Mouse (Mus musculus) heart, embryonic 11.5 days (tissue): Measurements from ENCODE around the gene Epc2. TPM values are rescaled to one million over a fixed set of nuclear protein-coding genes. Genes with fewer than 3 reads are reported as not detected.
"Not testable (repeated sequence)": the region's sequence is repeated elsewhere in the genome, so short reads cannot be mapped to it uniquely, and the experiment has no call there.

Experiments
- ATAC-seq: fragments of 200-750 bp; cut with Nextera tagmentation; replicated peaks from 2 replicates; pipeline ENCODE4 v1.8.0; 2017; ENCODE audit warnings: moderate library complexity; ENCODE audit not compliant: insufficient number of reproducible peaks, low FRiP score, low TSS enrichment
- H3K27ac ChIP-seq: fragments of 300-500 bp; sonication (generic); 2 replicates; pipeline ENCODE4 v1.5.1; 2014; ENCODE audit warnings: mild to moderate bottlenecking, low read depth, low read length
- H3K27me3 ChIP-seq: fragments of 300-500 bp; sonication (generic); 2 replicates; pipeline ENCODE4 v1.6.1; 2014; ENCODE audit warnings: mild to moderate bottlenecking, low read length, mixed read lengths; ENCODE audit not compliant: control insufficient read depth, insufficient read depth
- H3K36me3 ChIP-seq: fragments of 300-500 bp; sonication (generic); 2 replicates; pipeline ENCODE4 v1.6.1; 2014; ENCODE audit warnings: mild to moderate bottlenecking, low read length, moderate library complexity, mixed read lengths; ENCODE audit not compliant: control insufficient read depth, insufficient read depth
- H3K4me1 ChIP-seq: fragments of 300-500 bp; sonication (generic); 2 replicates; pipeline ENCODE4 v1.6.1; 2014; ENCODE audit warnings: low read length; ENCODE audit not compliant: control insufficient read depth, insufficient read depth
- H3K4me2 ChIP-seq: fragments of 300-500 bp; sonication (generic); 2 replicates; pipeline ENCODE4 v1.6.1; 2014; ENCODE audit warnings: mild to moderate bottlenecking, moderate library complexity
- H3K4me3 ChIP-seq: fragments of 300-500 bp; sonication (generic); 2 replicates; pipeline ENCODE4 v1.5.1; 2014; ENCODE audit warnings: low read depth, low read length
- H3K9ac ChIP-seq: fragments of 300-500 bp; sonication (generic); 2 replicates; pipeline ENCODE4 v1.6.1; 2014; ENCODE audit warnings: mild to moderate bottlenecking, low read depth, low read length, moderate library complexity
- H3K9me3 ChIP-seq: fragments of 300-500 bp; sonication (generic); replicated peaks from 2 replicates; pipeline ENCODE4 v1.6.1; 2016; ENCODE audit warnings: low read length; ENCODE audit not compliant: control insufficient read depth
- WGBS: fragments of 180-500 bp; shearing (Covaris S2); extraction: QIAGEN DNeasy Blood & Tissue Kit; methylation state at CpG from one replicate; pipeline ENCODE4 v1.1.7; 2014; ENCODE audit not compliant: insufficient replicate concordance; 5-methylcytosine and 5-hydroxymethylcytosine counted together
- polyA plus RNA-seq: library from polyadenylated mRNA; unstranded; fragments of >200 nt; fragmentation: Nextera tagmentation; extraction: Ambion mirVana; gene quantifications from 2 replicates; pipeline ENCODE4 v1.2.1, GENCODE M21; 2014

Gene Epc2
- polyA plus RNA-seq, 1 experiment from 2014 or later, result 8.2 TPM

DNA sequence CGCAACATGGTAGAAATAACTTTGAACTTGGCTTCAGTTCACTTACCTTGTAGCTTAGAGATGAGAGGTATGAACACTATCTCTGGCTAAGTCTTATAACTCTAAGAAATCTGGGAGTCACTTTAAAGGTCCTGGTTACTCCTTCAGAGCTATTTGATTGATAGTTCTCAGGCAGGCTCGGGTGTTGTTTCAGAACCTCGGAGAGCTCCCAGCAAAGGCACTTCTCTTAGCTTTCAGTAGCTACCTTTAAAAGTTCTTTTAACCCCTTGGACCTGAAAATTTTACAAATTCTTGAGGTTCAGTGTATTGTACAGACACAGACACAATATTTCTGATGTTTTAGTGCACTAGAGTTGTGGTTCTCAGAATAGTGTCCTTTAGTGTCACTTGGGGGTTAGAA lies 52.3 kb downstream of the Epc2 start:
- Histone ChIP-seq H3K27me3 (no peaks in the 10 kb centered on the region), H3K4me3 (no peak overlapping the region), H3K4me2 (no peak overlapping the region), H3K4me1 (no peaks in the 10 kb centered on the region), H3K36me3 (no peaks in the 10 kb centered on the region), H3K9ac (no peak overlapping the region), H3K27ac (no peak overlapping the region), H3K9me3 (no peaks in the 10 kb centered on the region)
- 48% methylated on average over 3 of the region's 3 CpGs for whole genome bisulfite sequencing
- no peak for ATAC-seq

DNA sequence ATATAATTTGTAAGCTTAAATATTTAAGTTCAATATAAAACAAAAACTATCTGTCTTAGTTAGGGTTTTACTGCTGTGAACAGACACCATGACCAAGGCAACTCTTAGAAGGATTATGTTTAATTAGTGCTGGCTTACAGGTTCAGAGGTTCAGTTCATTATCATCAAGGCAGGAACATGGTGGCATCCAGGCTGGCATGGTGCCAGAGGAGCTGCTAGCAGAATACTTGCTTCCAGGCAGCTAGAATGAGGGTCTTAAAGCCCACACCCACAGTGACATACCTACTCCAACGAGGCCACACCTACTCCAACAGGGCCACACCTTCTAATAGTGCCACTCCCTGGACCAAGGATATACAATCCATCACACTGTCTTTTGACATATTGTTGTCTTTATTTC lies 53.9 kb downstream of the Epc2 start:
- not testable (repeated sequence) for H3K4me1 ChIP-seq, H3K36me3 ChIP-seq, H3K4me2 ChIP-seq, H3K9me3 ChIP-seq, H3K4me3 ChIP-seq, H3K27me3 ChIP-seq, H3K27ac ChIP-seq, ATAC-seq, H3K9ac ChIP-seq
- 92% methylated on average over 1 of the region's 1 CpGs for WGBS

DNA sequence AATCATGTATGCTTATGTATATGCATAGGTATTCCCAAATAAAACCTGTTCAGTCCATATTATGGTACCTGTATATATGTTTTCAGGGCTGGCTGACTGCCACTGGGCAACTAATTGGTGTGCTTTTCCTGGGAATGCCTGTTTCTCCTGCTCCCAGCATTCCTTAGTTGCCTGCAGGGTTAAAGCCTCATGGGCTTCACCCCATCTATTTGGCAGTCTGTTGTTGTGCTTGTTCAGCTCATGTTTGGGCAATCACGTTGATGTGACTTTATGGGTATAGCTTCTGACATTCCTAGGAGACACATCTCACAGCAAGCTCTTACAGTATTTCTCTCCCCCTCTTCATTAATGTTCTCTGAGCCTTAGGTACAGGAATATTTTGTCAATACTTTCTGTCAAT lies 59.5 kb downstream of the Epc2 start:
- ATAC-seq, result no peak
- Histone ChIP-seq H3K27ac (no peak overlapping the region), H3K4me1 (peaks cover 10% of the 10 kb centered on the region), H3K4me3 (no peak overlapping the region), H3K9ac (no peak overlapping the region), H3K27me3 (no peaks in the 10 kb centered on the region), H3K36me3 (no peaks in the 10 kb centered on the region), H3K9me3 (no peaks in the 10 kb centered on the region), H3K4me2 (no peak overlapping the region)
- WGBS, result 53% methylated on average over 1 of the region's 1 CpGs

DNA sequence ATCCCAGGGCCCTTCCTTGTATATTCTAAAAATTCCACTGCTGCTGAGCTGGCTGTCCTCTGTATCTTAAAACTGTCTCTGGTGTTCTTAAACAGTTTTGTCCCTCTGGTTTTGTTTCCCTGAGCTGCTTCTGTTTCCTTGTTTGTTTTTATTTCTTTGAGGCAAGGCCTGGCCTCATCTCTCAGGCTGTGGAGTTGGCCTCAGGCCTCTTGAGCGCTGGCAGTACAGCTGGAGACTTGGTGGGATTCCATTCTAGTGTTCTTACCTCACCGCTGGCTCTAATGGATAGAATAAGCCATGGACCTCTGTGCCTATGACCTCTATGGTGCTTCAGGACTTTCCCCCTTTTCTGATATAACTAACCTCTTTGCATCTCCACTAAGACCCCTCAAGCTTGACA lies 64.7 kb downstream of the Epc2 start:
- Histone ChIP-seq H3K27me3 (no peaks in the 10 kb centered on the region), H3K4me1 (peaks cover 14% of the 10 kb centered on the region), H3K9me3 (no peaks in the 10 kb centered on the region), H3K9ac (no peak overlapping the region), H3K4me2 (no peak overlapping the region), H3K27ac (no peak overlapping the region), H3K4me3 (no peak overlapping the region), H3K36me3 (no peaks in the 10 kb centered on the region)
- ATAC-seq, result no peak
- WGBS, result 59% methylated on average over 2 of the region's 2 CpGs

DNA sequence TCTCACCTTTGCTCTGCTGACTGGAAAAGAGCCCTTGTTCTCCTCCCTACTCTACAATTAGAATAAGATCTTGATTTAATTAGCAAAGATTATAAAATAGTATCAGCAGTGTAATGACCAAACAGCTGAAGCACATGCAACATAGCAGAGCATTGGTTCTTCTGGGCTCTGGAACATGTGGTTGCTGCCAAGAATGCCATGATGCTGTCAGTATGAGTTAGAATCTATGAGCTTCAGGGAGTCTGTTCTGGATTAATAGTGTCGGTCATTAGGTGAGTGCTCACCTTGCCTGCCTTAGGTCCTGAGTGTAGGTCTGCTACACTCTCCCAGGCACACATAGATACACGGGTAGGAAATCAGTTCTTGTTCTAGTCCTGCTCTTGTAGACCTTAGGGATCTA lies 69.1 kb downstream of the Epc2 start:
- no peaks in the 10 kb centered on the region for H3K27me3 ChIP-seq
- H3K4me3 ChIP-seq, result no peak overlapping the region
- peaks cover 8% of the 10 kb centered on the region for H3K4me1 ChIP-seq
- H3K27ac ChIP-seq, result no peak overlapping the region
- no peak for ATAC-seq
- H3K9me3 ChIP-seq, result no peaks in the 10 kb centered on the region
- 81% methylated on average over 2 of the region's 2 CpGs for WGBS
- H3K9ac ChIP-seq, result no peak overlapping the region
- no peak overlapping the region for H3K4me2 ChIP-seq
- 0 out of 2 replicates have a peak, but pooled peaks cover 3% of the 10 kb centered on the region for H3K36me3 ChIP-seq

DNA sequence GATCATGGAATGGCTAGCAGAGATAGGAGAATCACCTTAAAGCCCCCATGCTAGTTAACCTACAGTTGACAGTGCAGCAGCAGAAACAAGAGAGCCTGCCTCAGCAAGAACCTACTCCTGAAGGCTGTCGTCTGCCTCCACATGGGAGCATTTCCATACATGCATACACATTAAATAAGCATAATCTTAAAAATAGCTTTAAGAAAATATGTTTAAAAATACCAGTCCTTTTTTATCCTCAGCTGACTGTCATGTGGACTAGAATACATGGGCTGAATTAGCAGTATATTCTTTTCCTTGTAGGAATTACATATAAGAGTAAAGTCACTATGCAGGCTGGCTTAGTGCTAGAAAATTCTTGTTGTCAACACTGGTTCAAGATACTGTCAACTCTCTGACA lies 69.7 kb downstream of the Epc2 start:
- no peak overlapping the region for H3K27ac ChIP-seq
- WGBS, result 70% methylated on average over 1 of the region's 1 CpGs
- no peak for ATAC-seq
- H3K9ac ChIP-seq, result no peak overlapping the region
- H3K4me3 ChIP-seq, result no peak overlapping the region
- H3K9me3 ChIP-seq, result no peaks in the 10 kb centered on the region
- 0 out of 2 replicates have a peak, but pooled peaks cover 3% of the 10 kb centered on the region for H3K36me3 ChIP-seq
- H3K27me3 ChIP-seq, result no peaks in the 10 kb centered on the region
- H3K4me1 ChIP-seq, result peaks cover 3% of the 10 kb centered on the region
- no peak overlapping the region for H3K4me2 ChIP-seq

DNA sequence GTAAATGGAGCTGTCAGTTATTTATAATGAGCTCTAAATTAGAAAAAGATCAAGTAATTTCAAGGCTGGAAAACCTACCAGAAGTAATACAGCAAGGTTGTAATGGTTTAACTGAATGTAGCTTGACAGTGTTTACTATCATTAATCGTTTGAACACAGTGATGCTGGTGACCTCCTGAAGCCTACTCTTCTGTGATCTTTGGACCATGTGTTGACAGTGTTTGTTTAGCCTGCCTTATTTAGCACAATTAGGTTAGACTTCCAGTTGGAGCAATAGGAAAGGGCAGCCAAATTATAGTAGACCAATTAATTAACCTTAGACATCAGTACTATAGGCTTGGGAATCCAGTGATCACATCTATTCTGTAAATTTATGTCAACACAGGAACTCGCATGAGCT lies 70.3 kb downstream of the Epc2 start:
- H3K4me2 ChIP-seq, result no peak overlapping the region
- no peak overlapping the region for H3K9ac ChIP-seq
- H3K9me3 ChIP-seq, result no peaks in the 10 kb centered on the region
- ATAC-seq, result no peak
- no peaks in the 10 kb centered on the region for H3K27me3 ChIP-seq
- H3K4me1 ChIP-seq, result no peaks in the 10 kb centered on the region
- H3K4me3 ChIP-seq, result no peak overlapping the region
- no peak overlapping the region for H3K27ac ChIP-seq
- 0 out of 2 replicates have a peak, but pooled peaks cover 3% of the 10 kb centered on the region for H3K36me3 ChIP-seq
- 76% methylated on average over 2 of the region's 2 CpGs for WGBS

DNA sequence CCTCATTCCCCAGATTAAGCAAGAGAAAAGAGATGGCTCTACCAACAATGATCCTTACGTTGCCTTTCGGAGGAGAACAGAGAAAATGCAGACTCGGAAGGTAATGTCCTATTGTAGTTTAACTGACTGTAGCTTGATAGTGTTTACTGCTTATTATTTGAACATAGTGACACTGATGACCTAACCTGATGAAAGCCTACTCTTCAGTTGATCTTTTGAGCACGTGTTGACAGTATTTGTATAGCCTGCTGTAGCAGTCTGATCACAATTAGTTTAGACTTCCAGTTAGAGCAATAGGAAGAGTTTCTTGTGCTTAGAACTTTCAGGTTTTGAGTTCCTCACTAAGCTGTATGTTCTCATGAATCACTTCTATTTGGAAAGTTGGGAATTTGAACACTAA lies 71.3 kb downstream of the Epc2 start:
- no peaks in the 10 kb centered on the region for H3K27me3 ChIP-seq
- H3K4me1 ChIP-seq, result no peaks in the 10 kb centered on the region
- no peak overlapping the region for H3K27ac ChIP-seq
- H3K9ac ChIP-seq, result no peak overlapping the region
- no peak for ATAC-seq
- H3K36me3 ChIP-seq, result 0 out of 2 replicates have a peak, but pooled peaks cover 3% of the 10 kb centered on the region
- H3K4me3 ChIP-seq, result no peak overlapping the region
- 88% methylated on average over 4 of the region's 4 CpGs for WGBS
- H3K4me2 ChIP-seq, result no peak overlapping the region
- no peaks in the 10 kb centered on the region for H3K9me3 ChIP-seq

DNA sequence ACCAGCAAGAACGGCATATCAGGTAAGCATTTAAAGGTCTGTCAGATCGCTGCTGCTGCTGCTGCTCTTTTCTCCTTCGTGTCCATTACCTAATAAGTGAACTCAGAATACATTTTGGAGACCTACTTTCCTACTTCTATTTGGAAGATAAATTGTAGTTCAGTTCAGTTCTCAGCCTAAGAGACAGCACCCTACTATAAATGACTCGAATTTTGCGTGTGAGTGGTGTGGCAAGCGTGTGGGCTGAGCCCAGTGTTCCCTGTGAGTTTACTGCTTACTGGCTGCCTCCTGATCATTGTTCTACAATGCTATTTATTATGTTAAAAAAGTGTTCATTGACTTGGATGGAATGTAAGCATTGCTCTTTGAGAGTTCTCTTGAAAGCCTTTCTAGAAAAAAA lies 85.9 kb downstream of the Epc2 start:
- Histone ChIP-seq H3K4me1 (no peaks in the 10 kb centered on the region), H3K27me3 (no peaks in the 10 kb centered on the region), H3K4me2 (no peak overlapping the region), H3K36me3 (no peaks in the 10 kb centered on the region; the same call in 1 of the 2 replicates), H3K27ac (no peak overlapping the region), H3K4me3 (no peak overlapping the region), H3K9ac (no peak overlapping the region), H3K9me3 (no peaks in the 10 kb centered on the region)
- WGBS, result 92% methylated on average over 6 of the region's 6 CpGs
- ATAC-seq, result no peak
